Mouse (Mus musculus) common myeloid progenitor, adult 5-6 weeks (primary cell): ENCODE data around the gene Arhgap29. TPM values are rescaled to one million over a fixed set of nuclear protein-coding genes. Genes with fewer than 3 reads are reported as not detected.

ENCODE experiments used
- ATAC-seq: replicated peaks from 2 replicates; pipeline ENCODE4 v1.8.0; 2016; ENCODE audit warnings: low read depth, mild to moderate bottlenecking, moderate TSS enrichment, inconsistent platforms; ENCODE audit not compliant: poor library complexity, severe bottlenecking
- total RNA-seq: library from RNA; stranded (forward); fragments of 200-1000, 187-1606 nt; gene quantifications from 2 replicates; pipeline ENCODE4 v1.2.3, GENCODE M21; 2017

The Arhgap29 gene
- total RNA-seq, 1 experiment from 2014 or later, result 1.7 TPM

DNA sequence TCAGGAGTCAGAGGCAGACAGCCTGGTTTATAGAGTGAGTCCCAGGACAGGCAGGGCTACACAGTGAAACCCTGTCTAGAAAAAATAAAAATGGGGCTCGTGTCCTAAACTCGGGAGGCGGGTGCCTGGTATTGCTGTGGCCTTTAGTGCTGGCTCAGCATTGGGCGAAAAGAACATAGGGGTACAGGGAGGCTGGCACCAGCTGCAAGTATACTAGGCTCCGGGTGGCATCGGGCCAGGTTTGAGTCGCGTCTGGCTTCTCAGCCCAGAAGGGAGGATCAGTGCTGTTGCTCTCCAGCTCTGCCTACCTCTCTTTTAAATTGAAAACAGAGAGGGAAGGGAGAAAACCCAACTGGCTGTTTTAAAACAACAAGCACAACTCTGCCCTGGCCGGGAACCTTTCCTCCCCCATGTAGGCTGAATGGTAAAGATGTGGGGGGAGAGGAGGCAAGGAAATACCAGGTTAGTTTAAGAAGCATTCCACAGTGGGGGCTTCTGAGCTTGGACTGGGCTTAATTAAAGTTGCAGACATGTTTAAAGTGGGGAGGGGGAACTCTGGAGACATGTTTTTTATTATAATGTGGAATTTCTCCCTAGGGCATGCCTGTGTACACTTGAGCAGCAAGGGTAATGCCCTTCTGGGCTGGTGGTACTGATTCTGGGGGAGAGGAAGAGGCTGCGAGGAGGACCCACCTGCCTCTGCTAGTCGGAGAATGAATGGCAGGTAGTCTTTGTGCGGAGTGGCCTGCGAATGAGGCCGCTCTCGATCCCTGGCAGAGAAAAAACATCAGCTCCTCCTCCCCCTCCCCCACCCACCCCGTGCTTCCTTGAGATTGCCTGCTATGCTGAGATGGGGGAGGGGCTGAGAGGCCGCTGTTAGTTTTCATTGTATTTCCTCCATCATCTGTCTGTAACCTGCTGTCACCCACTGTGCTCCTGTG, 95.8 kb downstream of the Arhgap29 start:
- ATAC-seq, result no peak

DNA sequence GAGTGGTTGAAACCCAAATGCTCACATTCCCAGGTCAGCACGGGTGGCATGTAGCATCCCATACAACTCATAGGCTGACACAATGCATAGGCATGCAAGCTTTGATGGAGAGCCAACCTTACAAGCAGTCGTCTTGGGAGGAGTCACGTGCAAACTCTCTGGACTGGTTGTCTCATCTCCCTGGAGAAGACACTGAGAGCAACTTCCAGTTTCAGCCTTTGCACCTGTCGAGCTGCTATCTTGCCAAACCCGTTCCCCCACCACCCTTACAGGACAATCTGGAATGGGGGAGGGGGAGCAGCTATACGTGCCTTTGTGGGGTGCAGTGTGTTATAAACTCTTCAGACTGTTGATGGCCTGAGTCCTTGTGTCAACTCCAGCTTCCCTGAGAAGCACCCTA, 96.8 kb downstream of the Arhgap29 start:
- no peak for ATAC-seq

DNA sequence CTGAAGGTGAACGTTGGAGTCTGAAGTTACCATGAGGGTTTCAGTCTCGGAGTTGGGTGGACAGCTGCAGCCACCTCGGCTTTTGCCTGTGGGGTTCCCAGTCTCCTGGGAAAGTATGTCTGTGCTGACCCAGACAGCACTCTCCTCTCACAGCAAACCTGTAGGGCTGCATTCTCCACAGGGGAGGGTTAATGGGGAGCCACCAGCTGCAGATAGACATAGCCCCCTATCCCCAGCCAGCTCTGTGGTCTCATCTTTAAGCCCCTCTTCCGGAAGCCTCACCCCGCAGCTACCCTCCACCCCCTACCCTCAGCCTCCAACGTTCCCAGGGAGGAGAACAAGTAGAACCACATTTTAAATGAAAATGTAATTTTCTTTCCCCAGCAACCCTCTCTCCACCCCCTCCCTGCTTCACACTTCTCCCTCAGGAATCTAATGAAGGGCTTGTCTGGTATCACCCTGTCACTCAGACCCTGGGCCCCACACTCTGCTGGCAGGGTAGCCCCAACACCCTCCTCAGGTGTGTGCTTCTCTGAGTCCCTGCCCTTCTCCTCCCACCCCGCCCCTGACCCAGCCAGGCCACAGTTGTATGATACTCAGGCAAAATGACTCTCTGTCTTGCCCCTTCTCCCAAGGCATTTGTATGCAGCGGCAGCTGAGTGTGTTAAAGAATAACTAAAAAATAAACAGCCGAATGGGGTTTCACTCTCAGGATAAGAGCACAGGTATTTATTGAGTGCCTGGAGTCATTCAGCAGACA, 106.3 kb downstream of the Arhgap29 start:
- ATAC-seq, result no peak

DNA sequence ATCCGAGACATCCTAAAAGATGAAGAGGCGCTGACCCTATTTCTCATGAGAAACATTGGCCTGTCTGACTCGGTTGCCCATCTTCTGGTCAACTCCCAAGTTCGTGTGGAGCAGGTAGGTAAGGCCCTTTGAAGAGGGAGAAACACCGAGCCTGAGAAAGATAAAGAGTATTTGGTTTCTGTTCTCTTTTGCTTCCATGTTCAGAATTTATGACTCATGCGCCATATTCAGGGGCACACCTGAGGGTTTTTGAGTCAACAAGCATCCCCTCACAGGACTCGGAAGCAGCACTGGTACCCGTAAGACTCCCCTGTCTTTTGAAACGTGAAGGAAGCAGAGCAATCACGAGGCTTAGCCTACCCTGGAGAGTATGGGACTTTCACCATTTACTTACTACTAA, 110.2 kb downstream of the Arhgap29 start:
- ATAC-seq, result no peak

DNA sequence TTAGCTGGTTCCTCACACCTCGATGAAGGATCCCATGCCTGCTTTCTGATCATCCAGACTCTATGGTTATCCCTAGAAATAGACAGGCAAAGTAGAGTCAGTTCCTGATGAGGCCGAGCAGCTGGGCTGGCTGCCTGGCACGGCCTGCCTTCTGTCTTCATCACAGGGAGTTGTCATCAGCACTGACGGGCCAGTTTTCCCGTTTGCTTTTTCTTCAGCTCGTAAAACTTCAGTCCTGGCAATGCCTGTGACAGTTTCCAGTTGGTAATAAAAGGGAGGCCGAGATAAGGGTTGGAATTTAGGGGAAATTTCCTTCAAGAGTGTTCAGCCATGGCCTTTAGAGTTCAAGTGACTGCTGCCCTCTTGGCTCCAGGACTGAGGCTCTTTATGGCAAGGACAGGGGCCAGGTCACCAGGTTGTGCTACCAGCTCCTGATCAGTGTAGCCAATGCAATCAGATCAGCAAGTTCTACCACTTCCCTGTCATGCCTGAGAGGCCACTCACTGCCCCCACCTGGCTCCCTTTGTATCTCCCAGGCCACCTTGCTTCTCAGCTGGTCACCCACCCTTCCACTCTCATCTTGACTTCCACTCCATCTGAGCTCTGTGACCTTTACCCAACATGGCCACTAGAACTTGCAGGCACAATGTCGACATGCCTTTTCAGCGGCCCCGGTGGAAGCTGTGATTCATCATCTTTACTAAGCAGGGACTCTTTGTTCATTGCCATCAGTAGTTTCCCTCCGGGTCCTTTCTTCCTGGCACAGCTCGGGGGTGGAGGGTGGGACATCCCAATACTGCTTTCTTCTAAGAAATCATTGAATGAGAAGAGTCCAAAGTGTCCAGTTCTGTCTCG, 112.4 kb downstream of the Arhgap29 start:
- no peak for ATAC-seq

Other genes starting within 250 kb of the Arhgap29 start
- 1.5 TPM in 1 of 2 replicates, not detected in the other for gene F3, start 229.0 kb upstream of the Arhgap29 start, total RNA-seq
- 36.7 and 39.6 TPM in 2 replicates for gene Abcd3, start 137.2 kb upstream of the Arhgap29 start, total RNA-seq
- 1.2 and 2.4 TPM in 2 replicates for gene Abca4, start 91.9 kb downstream of the Arhgap29 start, total RNA-seq